Mouse (Mus musculus): ENCODE measurements around the gene Atg4c. TPM values are rescaled to one million over a fixed set of nuclear protein-coding genes. Genes with fewer than 3 reads are reported as not detected.

Atg4c gene
- polyA plus RNA-seq (2017; shearing (Covaris generic)): 0.63 TPM

DNA sequence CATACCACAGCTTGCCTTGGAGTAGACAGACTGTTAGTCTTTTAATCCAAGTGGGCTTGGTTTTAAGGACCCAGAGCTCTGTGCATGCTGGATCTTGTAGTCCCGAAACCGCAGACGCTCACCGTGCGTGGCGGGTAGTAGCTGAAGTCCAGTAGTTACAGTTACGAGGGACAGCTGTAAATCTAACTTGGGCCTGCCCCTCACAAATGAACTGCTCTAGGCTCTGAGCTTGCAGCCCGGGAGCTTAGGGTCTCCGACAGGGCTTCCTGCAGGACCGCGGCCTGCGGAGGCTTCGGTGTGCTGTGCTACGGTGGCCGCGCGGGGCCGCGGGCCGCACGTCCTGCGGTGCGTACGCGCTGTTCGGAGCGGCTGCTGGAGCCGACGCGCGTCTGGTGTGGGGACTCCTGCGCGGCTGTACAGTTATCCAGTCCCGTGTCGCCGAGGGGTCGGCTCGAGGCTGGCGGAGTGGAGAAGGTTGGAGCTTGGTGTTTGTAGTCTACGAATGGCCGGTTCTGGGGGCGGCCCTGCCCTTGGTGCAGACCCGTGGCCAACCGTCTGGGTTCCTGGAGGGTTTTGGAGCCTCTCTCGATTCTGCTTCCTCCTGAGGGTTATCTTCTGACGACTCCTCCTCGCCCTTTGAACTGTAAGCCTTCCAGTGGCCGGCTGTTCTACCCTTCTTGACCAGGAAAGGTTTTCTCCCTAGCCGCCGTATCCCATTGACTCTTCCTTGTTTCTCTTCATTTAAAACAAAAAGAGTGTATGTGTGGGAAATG, at the start of gene Atg4c:
Gene Atg4c (plus strand): TSS at position 125 of the 773 bp plus-strand sequence.

Other genes with a start within 250 kb of the Atg4c start
- gene Angptl3, start 163.0 kb upstream of the Atg4c start, polyA plus RNA-seq (2017; shearing (Covaris generic)): not detected
- gene Dock7, start 73.0 kb upstream of the Atg4c start, polyA plus RNA-seq (2017; shearing (Covaris generic)): 1.5 TPM
- not detected for gene Gm12689, start 102.0 kb downstream of the Atg4c start, polyA plus RNA-seq (2017; shearing (Covaris generic))